Mouse (Mus musculus) megakaryocyte, embryonic 14.5 days (primary cell): ENCODE measurements around the gene Dab1.

ENCODE experiments used
- FLI1 ChIP-seq: IDR thresholded peaks from 2 replicates; pipeline ENCODE4 v1.6.1; 2012; ENCODE audit warnings: low read length, inconsistent platforms, mixed read lengths
- GATA1 ChIP-seq: IDR thresholded peaks from 3 replicates; pipeline ENCODE4 v1.6.1; 2012; ENCODE audit warnings: mixed read lengths, low read length, inconsistent platforms, borderline replicate concordance

DNA sequence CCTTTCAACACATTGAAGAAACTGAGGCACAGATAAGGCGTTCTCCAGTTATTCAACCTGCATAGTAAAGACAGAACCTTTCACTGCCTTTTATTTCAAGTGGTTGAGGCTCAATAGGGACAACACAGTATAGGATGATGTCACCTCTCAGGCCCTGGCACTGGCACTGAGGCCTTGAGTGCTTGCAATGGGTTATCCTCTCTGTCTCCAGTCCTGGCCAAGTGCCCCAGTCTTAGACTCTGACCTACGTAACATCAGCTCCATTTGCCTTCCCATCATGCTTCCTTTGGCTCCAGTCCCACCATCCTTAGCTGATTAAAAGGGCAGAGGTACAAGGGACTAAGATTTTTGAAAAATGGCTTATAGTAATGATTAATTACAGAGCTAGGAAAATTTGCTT is 220.4 kb downstream of the Dab1 start:
- TF ChIP-seq GATA1: no peak
- no peak for TF ChIP-seq FLI1
